Mouse (Mus musculus): ENCODE data around the gene Tmx2. TPM values are rescaled to one million over a fixed set of nuclear protein-coding genes. Genes with fewer than 3 reads are reported as not detected.

Tmx2 gene
- total and polyA plus RNA-seq, 3 experiments: 64.6 to 66.8 TPM; not detected in 1

- peak; percentile 67 for TF ChIP-seq ELF1 (IDR thresholded peaks at IDR 0.05; ENCODE audit: low read depth, low read length)
- no peak for TF ChIP-seq MYB (IDR thresholded peaks at IDR 0.05; ENCODE audit: low read depth, low read length)
Measured at GRCm38 (mm10) chr2:84670569-84670933, 8.4 kb downstream of the Tmx2 start, which contains the start of gene Selenoh (continued).

GRCm38 (mm10) chr2:84669828-84670568, 8.9 kb downstream of the Tmx2 start:
- peaks cover 0 to 6% of the 10 kb centered on the region in 2 experiments; a peak in 1 of 4 replicates for H3K4me1 ChIP-seq (ENCODE audit: control insufficient read depth in 1 of 2, insufficient read depth in 2 of 2, low read length in 2 of 2)
- peak overlapping the region; percentile 62 for H3K9ac ChIP-seq (ENCODE audit: control insufficient read depth, low read depth, low read length, poor library complexity, severe bottlenecking)
- DNase-seq (ENCODE audit: low read depth, low spot score): no peak
- peak overlapping the region; percentile 14 for H3K27ac ChIP-seq (ENCODE audit: control insufficient read depth, low read depth, low read length)
- peaks cover 11% of the 10 kb centered on the region for H3K79me2 ChIP-seq (ENCODE audit: control insufficient read depth, insufficient read depth, low read length, poor library complexity)
- H3K36me3 ChIP-seq (ENCODE audit: control insufficient read depth in 1 of 2, insufficient read depth in 2 of 2, low read length in 2 of 2): peaks cover 0 to 13% of the 10 kb centered on the region in 2 experiments; a peak in 2 of 4 replicates
- peak overlapping the region; percentile 61 to 83 for H3K4me3 ChIP-seq (ENCODE audit: control insufficient read depth in 1 of 2, insufficient read depth in 1 of 2, low read depth in 2 of 2, low read length in 2 of 2)
- TF ChIP-seq KAT2A (conservative IDR thresholded peaks at IDR 0.05; ENCODE audit: low read depth, low read length) (no peak), MAFK (IDR thresholded peaks at IDR 0.05; ENCODE audit: borderline replicate concordance, low read depth, low read length) (no peak), MXI1 (IDR thresholded peaks at IDR 0.05; ENCODE audit: low read depth, low read length) (no peak), RAD21 (IDR thresholded peaks at IDR 0.05; ENCODE audit: low read depth, low read length) (no peak), NRF1 (IDR thresholded peaks at IDR 0.05; ENCODE audit: insufficient read depth, low read depth, low read length, poor library complexity, severe bottlenecking) (no peak), MYC (IDR thresholded peaks at IDR 0.05; ENCODE audit: low read depth, low read length) (no peak), JUND (IDR thresholded peaks at IDR 0.05; ENCODE audit: low read depth, low read length) (no peak), USF1 (IDR thresholded peaks at IDR 0.05; ENCODE audit: low read depth, low read length) (no peak)
- H3K9me3 ChIP-seq (replicated peaks; ENCODE audit: insufficient read depth, low read length): no peaks in the 10 kb centered on the region
- no peaks in the 10 kb centered on the region for H3K27me3 ChIP-seq (ENCODE audit: control insufficient read depth in 1 of 2, insufficient read depth in 2 of 2, low read length in 2 of 2)

- H3K27ac ChIP-seq (ENCODE audit: control insufficient read depth, low read depth, low read length): no peak overlapping the region
- no peak for DNase-seq (ENCODE audit: low read depth, low spot score)
- H3K9ac ChIP-seq (ENCODE audit: control insufficient read depth, low read depth, low read length, poor library complexity, severe bottlenecking): no peak overlapping the region
- H3K36me3 ChIP-seq (ENCODE audit: control insufficient read depth in 1 of 2, insufficient read depth in 2 of 2, low read length in 2 of 2): peaks cover 0 to 12% of the 10 kb centered on the region in 2 experiments; a peak in 2 of 4 replicates
- no peaks in the 10 kb centered on the region for H3K9me3 ChIP-seq (replicated peaks; ENCODE audit: insufficient read depth, low read length)
- H3K79me2 ChIP-seq (ENCODE audit: control insufficient read depth, insufficient read depth, low read length, poor library complexity): peaks cover 11% of the 10 kb centered on the region
- no peaks in the 10 kb centered on the region for H3K27me3 ChIP-seq (ENCODE audit: control insufficient read depth in 1 of 2, insufficient read depth in 2 of 2, low read length in 2 of 2)
- TF ChIP-seq BHLHE40 (IDR thresholded peaks at IDR 0.05; ENCODE audit: borderline replicate concordance, low read depth, low read length) (no peak), USF1 (IDR thresholded peaks at IDR 0.05; ENCODE audit: low read depth, low read length) (no peak), ZKSCAN1 (IDR thresholded peaks at IDR 0.05; ENCODE audit: low read depth, low read length) (no peak), ZC3H11A (IDR thresholded peaks at IDR 0.05; ENCODE audit: low read depth, low read length) (no peak), ETS1 (IDR thresholded peaks at IDR 0.05; ENCODE audit: low read depth, low read length) (no peak), MAX (IDR thresholded peaks at IDR 0.05; ENCODE audit: low read length) (no peak), GABPA (IDR thresholded peaks at IDR 0.05; ENCODE audit: low read depth, low read length) (no peak), ZMIZ1 (IDR thresholded peaks at IDR 0.05; ENCODE audit: low read depth, low read length) (no peak), RCOR1 (IDR thresholded peaks at IDR 0.05; ENCODE audit: low read depth, low read length) (no peak)
- H3K4me1 ChIP-seq (ENCODE audit: control insufficient read depth in 1 of 2, insufficient read depth in 2 of 2, low read length in 2 of 2): peaks cover 0 to 6% of the 10 kb centered on the region in 2 experiments; a peak in 1 of 4 replicates
- no peak overlapping the region for H3K4me3 ChIP-seq (ENCODE audit: control insufficient read depth in 1 of 2, insufficient read depth in 1 of 2, low read depth in 2 of 2, low read length in 2 of 2)
Measured at GRCm38 (mm10) chr2:84666081-84666480, 12.9 kb downstream of the Tmx2 start.

Measured in MEL (cell line).